Mouse (Mus musculus) kidney, adult 2 months (tissue): ENCODE data around the gene Trpm8.

Experiments used
- CTCF ChIP-seq: fragments of 200-500 bp; conservative IDR thresholded peaks from 2 replicates; pipeline ENCODE4 v1.5.1; 2011; ENCODE audit warnings: low read depth, mild to moderate bottlenecking, control low read depth, low read length, moderate library complexity, mixed read lengths; ENCODE audit not compliant: insufficient read depth, insufficient read length
- POLR2A ChIP-seq: fragments of 200-500 bp; IDR thresholded peaks from one replicate; pipeline ENCODE4 v1.6.1; 2011; ENCODE audit warnings: low read depth, low read length, control low read depth

DNA sequence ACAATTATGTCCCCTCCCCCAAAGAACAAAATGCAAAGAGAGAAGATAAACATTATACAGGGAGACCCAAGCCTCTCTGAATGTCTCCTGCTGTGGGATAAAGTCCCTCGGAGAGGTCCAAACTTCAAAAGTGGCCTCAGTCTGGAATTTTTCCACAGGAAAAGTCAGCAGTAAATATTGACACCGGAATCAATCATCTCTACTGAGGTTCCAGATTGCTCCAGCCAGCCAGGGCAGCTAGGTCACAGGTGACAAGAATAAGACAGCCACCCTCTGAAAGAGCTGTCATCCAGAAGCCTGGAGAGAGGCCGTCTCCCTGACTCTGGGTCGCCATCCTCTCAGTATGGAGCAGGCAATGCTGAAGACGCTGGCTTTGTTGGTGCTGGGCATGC is 129.3 kb downstream of the Trpm8 start, which contains the start of gene Spp2:
- TF ChIP-seq POLR2A (no peak), CTCF (no peak)
